Mouse (Mus musculus): ENCODE data around the gene Ppdpf.

DNA sequence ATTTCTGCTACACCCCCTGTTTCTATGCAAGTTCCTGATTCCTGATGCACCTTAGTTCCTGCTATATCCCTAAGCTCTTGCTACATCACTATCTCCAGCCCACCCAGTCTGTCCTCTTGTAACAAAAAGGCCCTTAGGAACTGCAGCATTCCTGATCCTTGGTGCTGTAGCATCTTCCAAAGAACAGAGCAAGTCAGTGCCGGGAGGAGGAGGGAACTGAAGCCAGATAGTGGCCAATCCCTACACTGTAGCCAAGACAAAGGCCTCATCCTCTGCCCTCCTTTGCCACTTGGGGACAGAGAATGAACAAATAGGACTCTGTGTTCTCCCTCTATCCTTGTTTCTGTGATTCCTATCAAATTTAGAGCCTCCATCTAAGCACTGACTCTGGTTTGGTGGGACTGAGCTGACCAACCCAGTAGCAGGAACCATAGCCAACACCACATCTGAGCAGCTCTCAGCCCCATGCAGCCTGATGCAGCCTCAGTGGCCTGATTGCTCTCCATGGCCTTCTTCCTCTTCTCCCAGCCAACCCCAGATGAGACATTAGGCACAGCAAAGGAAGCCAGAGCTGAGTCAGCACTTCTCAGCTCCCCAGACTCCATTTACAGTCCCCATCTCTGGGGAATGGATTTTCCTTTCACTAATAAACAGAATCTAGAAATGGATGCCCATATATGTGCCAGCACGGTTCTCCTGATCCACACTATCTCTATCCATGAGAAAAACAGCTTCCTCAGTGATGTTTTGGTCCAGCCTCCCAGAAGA, 43.4 kb upstream of the Ppdpf start:
- TF ChIP-seq CTCF (conservative IDR thresholded peaks at IDR 0.05 in 1 of 2, IDR thresholded peaks at IDR 0.05 in 1 of 2; ENCODE audit: low read depth in 2 of 2, low read length in 2 of 2) = no peak
- TF ChIP-seq HCFC1 (IDR thresholded peaks at IDR 0.05; ENCODE audit: low read depth, low read length) = no peak
- no peak for TF ChIP-seq MXI1 (IDR thresholded peaks at IDR 0.05; ENCODE audit: low read depth, low read length)
- TF ChIP-seq NELFE (IDR thresholded peaks at IDR 0.05; ENCODE audit: low read depth, low read length) = no peak
- TF ChIP-seq ETS1 (conservative IDR thresholded peaks at IDR 0.05; ENCODE audit: low read depth, low read length) = no peak
- TF ChIP-seq ZMIZ1 (IDR thresholded peaks at IDR 0.05; ENCODE audit: low read depth, low read length) = no peak
- TF ChIP-seq POLR2A (IDR thresholded peaks at IDR 0.05; ENCODE audit: low read depth, low read length) = no peak
- no peak for TF ChIP-seq NRF1 (IDR thresholded peaks at IDR 0.05; ENCODE audit: low read depth, low read length)
- no peak for TF ChIP-seq EP300 (IDR thresholded peaks at IDR 0.05; ENCODE audit: low read length)
- TF ChIP-seq RCOR1 (conservative IDR thresholded peaks at IDR 0.05; ENCODE audit: low read depth, low read length) = no peak
- TF ChIP-seq TCF12 (IDR thresholded peaks at IDR 0.05; ENCODE audit: low read depth, low read length) = no peak
- TF ChIP-seq CHD2 (IDR thresholded peaks at IDR 0.05; ENCODE audit: low read length) = no peak
